Mouse (Mus musculus): Measurements from ENCODE around the gene Ehd1.

GRCm38 (mm10) chr19:6318145-6318544 is 41.6 kb downstream of the Ehd1 start:
- TF ChIP-seq CTCF (IDR thresholded peaks at IDR 0.05; ENCODE audit: extremely low read depth, insufficient read depth, insufficient read length, insufficient replicate concordance) = no peak
- no peak for TF ChIP-seq POLR2A (IDR thresholded peaks at IDR 0.05; ENCODE audit: low read depth, low read length)

Measured in spleen, adult 2 months (tissue).